Mouse (Mus musculus): Measurements from ENCODE around the gene Tbk1. TPM values are rescaled to one million over a fixed set of nuclear protein-coding genes. Genes with fewer than 3 reads are reported as not detected.

Gene Tbk1
- polyA plus RNA-seq, 1 experiment from 2014 or later: 30.1 TPM

GRCm38 (mm10) chr10:121528470-121528869 is 58.1 kb downstream of the Tbk1 start:
- Histone ChIP-seq H3K4me3 (no peak overlapping the region), H3K4me1 (peaks cover 26% of the 10 kb centered on the region), H3K27me3 (replicated peaks; ENCODE audit: low read depth, poor library complexity, severe bottlenecking) (no peaks in the 10 kb centered on the region), H3K27ac (replicated peaks) (no peak overlapping the region), H3K36me3 (replicated peaks) (no peaks in the 10 kb centered on the region), H3K9me3 (no peaks in the 10 kb centered on the region)
- 82% methylated on average over 3 of the region's 3 CpGs for WGBS
- no peak for DNase-seq (ENCODE audit: low spot score)

- no peak for DNase-seq (ENCODE audit: low spot score)
- Histone ChIP-seq H3K9me3 (no peaks in the 10 kb centered on the region), H3K4me1 (peaks cover 13% of the 10 kb centered on the region), H3K27ac (replicated peaks) (no peak overlapping the region), H3K4me3 (no peak overlapping the region), H3K36me3 (replicated peaks) (no peaks in the 10 kb centered on the region), H3K27me3 (replicated peaks; ENCODE audit: low read depth, poor library complexity, severe bottlenecking) (no peaks in the 10 kb centered on the region)
- 89% methylated on average over 6 of the region's 6 CpGs for WGBS
Observed at GRCm38 (mm10) chr10:121527114-121527513, 59.5 kb downstream of the Tbk1 start.

DNA sequence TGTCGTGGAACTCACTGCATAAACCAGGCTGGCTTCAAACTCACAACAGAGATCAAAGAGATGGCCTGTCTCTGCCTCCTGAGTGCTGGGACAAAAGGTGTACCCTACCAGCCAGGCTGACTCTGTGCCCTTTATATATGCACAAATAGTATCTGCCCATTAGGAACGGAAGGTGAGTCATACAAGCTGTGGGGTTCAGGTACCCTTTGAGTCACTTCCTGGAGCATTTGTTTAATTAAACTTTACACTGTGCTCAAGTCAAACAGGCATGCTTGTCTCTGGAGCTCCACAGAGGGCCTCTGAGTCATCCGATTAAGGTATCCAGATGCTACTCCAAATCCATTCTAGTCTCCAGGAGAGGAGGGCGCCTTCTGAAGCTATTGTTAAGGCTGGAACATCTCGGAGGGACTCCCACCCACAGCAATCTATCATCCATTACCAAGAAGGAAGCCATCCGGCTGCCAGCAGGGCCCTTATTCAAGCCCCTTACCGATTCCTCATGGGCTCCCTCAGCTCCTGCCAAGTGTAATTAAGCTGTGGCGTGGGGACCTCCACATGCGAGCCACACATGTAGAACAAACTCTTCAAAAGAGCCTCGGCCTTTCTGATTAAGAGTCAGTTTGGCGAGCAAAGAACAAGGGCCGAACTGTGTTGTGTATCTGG is 65.5 kb downstream of the Tbk1 start:
- no peaks in the 10 kb centered on the region for H3K9me3 ChIP-seq
- DNase-seq (ENCODE audit: low spot score): peak; percentile 27
- H3K4me1 ChIP-seq: peaks cover 23% of the 10 kb centered on the region
- H3K4me3 ChIP-seq: 0 out of 2 replicates have a peak overlapping the region, but pooled peaks have one; percentile 3
- 34% methylated on average over 12 of the region's 12 CpGs for WGBS
- H3K27me3 ChIP-seq (replicated peaks; ENCODE audit: low read depth, poor library complexity, severe bottlenecking): no peaks in the 10 kb centered on the region
- peak overlapping the region; percentile 57 for H3K27ac ChIP-seq (replicated peaks)
- no peaks in the 10 kb centered on the region for H3K36me3 ChIP-seq (replicated peaks)

GRCm38 (mm10) chr10:121519710-121520109 is 66.9 kb downstream of the Tbk1 start:
- WGBS: 29% methylated on average over 2 of the region's 2 CpGs
- no peak overlapping the region for H3K27ac ChIP-seq (replicated peaks)
- peaks cover 30% of the 10 kb centered on the region for H3K4me1 ChIP-seq
- H3K27me3 ChIP-seq (replicated peaks; ENCODE audit: low read depth, poor library complexity, severe bottlenecking): no peaks in the 10 kb centered on the region
- no peak overlapping the region for H3K4me3 ChIP-seq
- peak; percentile 24 for DNase-seq (ENCODE audit: low spot score)
- no peaks in the 10 kb centered on the region for H3K9me3 ChIP-seq
- H3K36me3 ChIP-seq (replicated peaks): no peaks in the 10 kb centered on the region

- no peaks in the 10 kb centered on the region for H3K36me3 ChIP-seq (replicated peaks)
- H3K9me3 ChIP-seq: no peaks in the 10 kb centered on the region
- peaks cover 25% of the 10 kb centered on the region for H3K4me1 ChIP-seq
- no peaks in the 10 kb centered on the region for H3K27me3 ChIP-seq (replicated peaks; ENCODE audit: low read depth, poor library complexity, severe bottlenecking)
- WGBS: 31% methylated on average over 18 of the region's 18 CpGs
- no peak overlapping the region; the same call in 1 of the 2 replicates for H3K27ac ChIP-seq (replicated peaks)
- peak; percentile 88 for DNase-seq (ENCODE audit: low spot score)
- no peak overlapping the region for H3K4me3 ChIP-seq
Observed at GRCm38 (mm10) chr10:121516008-121516600, 70.5 kb downstream of the Tbk1 start.

- 17% methylated on average over 24 of the region's 24 CpGs for WGBS
- Histone ChIP-seq H3K27ac (replicated peaks) (peak overlapping the region; percentile 71), H3K9me3 (no peaks in the 10 kb centered on the region), H3K27me3 (replicated peaks; ENCODE audit: low read depth, poor library complexity, severe bottlenecking) (no peaks in the 10 kb centered on the region), H3K4me3 (peak overlapping the region; percentile 28), H3K36me3 (replicated peaks) (no peaks in the 10 kb centered on the region), H3K4me1 (peaks cover 55% of the 10 kb centered on the region)
- DNase-seq (ENCODE audit: low spot score): peak; percentile 82
Observed at GRCm38 (mm10) chr10:121509751-121510643, 76.6 kb downstream of the Tbk1 start.

DNA sequence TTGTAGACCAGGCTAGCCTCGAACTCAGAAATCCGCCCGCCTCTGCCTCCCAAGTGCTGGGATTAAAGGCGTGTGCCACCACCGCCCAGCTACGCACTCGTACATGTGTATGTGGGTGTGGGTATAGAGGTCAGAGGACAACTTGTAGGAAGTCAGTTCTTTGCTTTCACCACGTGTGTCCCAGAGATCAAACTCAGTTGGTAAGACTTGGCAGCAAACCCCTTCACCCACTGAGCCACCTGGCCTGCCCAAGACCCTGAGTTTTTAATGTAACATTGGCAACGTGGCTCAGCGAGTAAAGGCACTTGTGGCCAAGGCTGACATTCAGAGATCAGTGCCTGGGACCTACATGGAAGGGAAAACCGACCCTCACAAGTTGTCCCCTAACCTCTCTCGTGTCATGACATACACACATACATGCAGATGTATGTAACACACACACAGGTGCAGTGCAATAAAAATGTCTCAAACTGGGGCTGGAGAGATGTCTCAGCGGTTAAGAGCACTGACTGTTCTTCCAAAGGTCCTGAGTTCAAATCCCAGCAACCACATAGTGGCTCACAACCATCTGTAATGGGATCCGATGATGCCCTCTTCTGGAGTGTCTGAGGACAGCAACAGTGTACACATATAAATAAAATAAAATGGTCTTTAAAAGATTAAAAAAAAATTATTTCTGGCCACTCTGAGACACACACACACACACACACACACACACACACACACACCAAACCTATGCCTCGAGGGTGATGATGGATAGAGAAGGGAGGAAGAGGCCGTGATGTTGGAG is 78.6 kb downstream of the Tbk1 start:
- Histone ChIP-seq H3K9me3 (no peaks in the 10 kb centered on the region), H3K4me1 (peaks cover 58% of the 10 kb centered on the region), H3K27ac (replicated peaks) (peak overlapping the region; percentile 22), H3K4me3 (no peak overlapping the region), H3K27me3 (replicated peaks; ENCODE audit: low read depth, poor library complexity, severe bottlenecking) (no peaks in the 10 kb centered on the region), H3K36me3 (replicated peaks) (no peaks in the 10 kb centered on the region)
- 89% methylated on average over 16 of the region's 16 CpGs for WGBS
- no peak for DNase-seq (ENCODE audit: low spot score)

- H3K9me3 ChIP-seq: no peaks in the 10 kb centered on the region
- peaks cover 58% of the 10 kb centered on the region for H3K4me1 ChIP-seq
- no peaks in the 10 kb centered on the region for H3K27me3 ChIP-seq (replicated peaks; ENCODE audit: low read depth, poor library complexity, severe bottlenecking)
- peak overlapping the region; percentile 82 for H3K27ac ChIP-seq (replicated peaks)
- DNase-seq (ENCODE audit: low spot score): peak; percentile 77
- no peaks in the 10 kb centered on the region for H3K36me3 ChIP-seq (replicated peaks)
- WGBS: 35% methylated on average over 29 of the region's 29 CpGs
- peak overlapping the region; percentile 26 for H3K4me3 ChIP-seq
Observed at GRCm38 (mm10) chr10:121506731-121507583, 79.6 kb downstream of the Tbk1 start.

- peak overlapping the region; percentile 56 for H3K4me3 ChIP-seq
- H3K9me3 ChIP-seq: no peaks in the 10 kb centered on the region
- H3K27me3 ChIP-seq (replicated peaks; ENCODE audit: low read depth, poor library complexity, severe bottlenecking): no peaks in the 10 kb centered on the region
- peaks cover 60% of the 10 kb centered on the region for H3K4me1 ChIP-seq
- H3K27ac ChIP-seq (replicated peaks): peak overlapping the region; percentile 82
- no peaks in the 10 kb centered on the region for H3K36me3 ChIP-seq (replicated peaks)
- no peak for DNase-seq (ENCODE audit: low spot score)
- WGBS: 43% methylated on average over 7 of the region's 7 CpGs
Observed at GRCm38 (mm10) chr10:121505929-121506328, 80.7 kb downstream of the Tbk1 start.

DNA sequence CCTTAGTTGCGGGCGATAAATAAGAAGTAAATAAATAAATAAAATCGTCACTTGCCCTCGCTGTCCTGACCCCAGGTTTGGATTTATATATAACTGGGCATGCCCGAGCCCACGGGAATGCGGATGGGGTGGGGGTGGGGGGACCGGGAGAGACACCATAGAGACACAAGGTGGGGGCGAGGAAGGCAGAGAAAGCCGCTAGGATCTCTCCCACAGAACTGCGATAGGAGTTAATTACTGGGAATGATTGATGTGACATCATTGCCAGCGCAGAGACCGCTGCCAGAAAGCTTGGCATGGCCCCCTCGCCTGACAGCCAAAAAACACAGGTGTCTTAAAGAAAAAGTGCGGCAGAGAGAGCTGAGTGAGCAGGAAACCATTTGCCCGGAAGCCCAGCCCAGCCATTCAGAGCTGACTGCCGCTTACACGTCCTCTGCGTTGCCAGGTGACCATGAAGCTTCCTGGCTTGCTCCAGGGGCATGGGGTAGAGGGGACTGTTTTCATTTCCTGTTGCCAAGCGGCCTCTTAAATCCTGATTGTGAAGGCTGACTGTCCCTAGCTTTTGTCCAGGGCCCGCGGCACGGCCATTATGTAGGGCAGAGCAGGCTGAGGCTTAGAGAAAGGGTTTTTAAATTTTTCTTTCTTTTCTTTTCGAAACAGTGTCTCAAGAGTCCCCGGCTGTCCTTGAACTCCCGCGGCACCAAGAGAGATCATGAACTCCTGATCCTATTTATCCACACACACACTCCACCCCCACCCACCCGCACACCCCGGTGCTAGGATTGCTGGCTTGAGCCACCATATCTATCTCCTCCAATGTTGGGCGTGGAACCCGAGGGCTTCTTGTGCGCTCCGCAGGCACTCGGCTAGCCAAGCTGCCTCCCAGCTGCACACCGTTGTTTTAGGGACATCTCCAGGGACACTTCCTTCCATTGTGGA is 81.3 kb downstream of the Tbk1 start:
- WGBS: 25% methylated on average over 35 of the region's 35 CpGs
- peaks cover 58% of the 10 kb centered on the region for H3K4me1 ChIP-seq
- H3K36me3 ChIP-seq (replicated peaks): no peaks in the 10 kb centered on the region
- peak overlapping the region; percentile 82 for H3K27ac ChIP-seq (replicated peaks)
- H3K4me3 ChIP-seq: peak overlapping the region; percentile 56
- H3K9me3 ChIP-seq: no peaks in the 10 kb centered on the region
- no peaks in the 10 kb centered on the region for H3K27me3 ChIP-seq (replicated peaks; ENCODE audit: low read depth, poor library complexity, severe bottlenecking)
- DNase-seq (ENCODE audit: low spot score): peak; percentile 80

DNA sequence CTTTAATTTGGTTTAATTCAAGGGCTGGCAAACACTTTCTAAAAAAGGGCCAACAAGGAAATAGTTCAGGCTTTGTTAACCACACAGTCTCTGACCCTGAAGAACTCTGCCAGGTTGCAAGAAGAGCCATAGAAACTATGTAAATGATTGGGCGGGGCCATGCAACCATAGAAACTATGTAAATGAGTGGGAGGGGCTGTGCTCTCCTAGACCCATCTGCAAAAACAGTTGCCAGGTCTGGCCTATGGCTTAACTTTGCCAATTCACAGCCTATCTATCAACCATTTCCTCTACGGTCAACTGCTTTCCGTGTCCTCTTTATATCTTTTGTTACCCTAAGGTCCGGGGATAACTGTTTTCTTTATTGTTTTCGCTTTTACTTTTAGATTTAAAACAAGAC is 85.4 kb downstream of the Tbk1 start:
- WGBS: 79% methylated on average over 5 of the region's 5 CpGs
- peaks cover 52% of the 10 kb centered on the region for H3K4me1 ChIP-seq
- no peak for DNase-seq (ENCODE audit: low spot score)

More for the DNA sequence above, 85.4 kb downstream of the Tbk1 start:
- Histone ChIP-seq H3K27me3 (replicated peaks; ENCODE audit: low read depth, poor library complexity, severe bottlenecking) (no peaks in the 10 kb centered on the region), H3K27ac (replicated peaks) (no peak overlapping the region), H3K4me3 (no peak overlapping the region), H3K9me3 (no peaks in the 10 kb centered on the region), H3K36me3 (replicated peaks) (no peaks in the 10 kb centered on the region)

All from embryonic facial prominence, embryonic 10.5 days (tissue).